Mouse (Mus musculus) fibroblast of lung, adult 2 months (primary cell): ENCODE measurements at regions not wholly inside any gene's neighbourhood (a gene's known extent, or its start where the extent isn't known, plus 50 kb on each side); places are given as distances from the start of the nearest gene placed in this dataset.

Experiments used
- DNase-seq: peaks from one replicate; pipeline ENCODE4 v3.0.0-alpha.2; 2011; ENCODE audit warnings: low read depth

- DNase-seq, result no peak
These were observed 122.6 kb downstream of the Gm12728 start for GRCm38 (mm10) chr4:105912296-105912695.

GRCm38 (mm10) chr4:105914996-105915395 lies 125.3 kb downstream of the Gm12728 start:
- DNase-seq, result no peak

- DNase-seq, result no peak
These were observed 126.6 kb downstream of the Gm12728 start for GRCm38 (mm10) chr4:105916229-105916628.

DNA sequence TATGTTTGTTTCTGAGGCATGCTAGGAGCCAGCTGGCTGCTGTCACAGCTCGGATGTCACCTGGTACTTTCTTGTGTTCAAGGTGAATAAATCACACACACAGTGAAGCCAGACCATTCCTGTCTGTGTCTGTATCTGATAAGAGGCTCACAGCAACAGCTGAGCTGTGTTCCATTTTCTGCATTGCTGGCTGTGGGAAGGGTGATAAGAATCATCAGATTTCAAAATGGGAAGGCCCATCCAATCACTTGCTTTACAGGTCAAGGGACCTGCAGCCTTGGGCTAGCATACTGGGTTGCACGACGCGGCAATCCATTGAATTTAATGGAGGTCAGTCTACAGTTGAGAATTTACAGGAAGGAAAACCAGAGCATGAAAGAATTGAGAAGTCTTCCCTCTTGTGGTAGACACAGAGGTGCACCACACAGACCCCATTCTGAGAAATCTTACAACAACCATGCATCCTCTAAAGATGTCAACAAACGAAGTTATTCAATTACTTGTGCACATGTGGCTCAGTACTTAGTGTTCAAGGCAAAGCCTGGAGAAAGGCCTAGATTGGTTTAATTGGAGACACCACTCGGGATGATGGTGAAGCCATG lies 135.2 kb downstream of the Gm12728 start:
- no peak for DNase-seq

GRCm38 (mm10) chr4:105925506-105925905 lies 135.8 kb downstream of the Gm12728 start:
- no peak for DNase-seq

DNA sequence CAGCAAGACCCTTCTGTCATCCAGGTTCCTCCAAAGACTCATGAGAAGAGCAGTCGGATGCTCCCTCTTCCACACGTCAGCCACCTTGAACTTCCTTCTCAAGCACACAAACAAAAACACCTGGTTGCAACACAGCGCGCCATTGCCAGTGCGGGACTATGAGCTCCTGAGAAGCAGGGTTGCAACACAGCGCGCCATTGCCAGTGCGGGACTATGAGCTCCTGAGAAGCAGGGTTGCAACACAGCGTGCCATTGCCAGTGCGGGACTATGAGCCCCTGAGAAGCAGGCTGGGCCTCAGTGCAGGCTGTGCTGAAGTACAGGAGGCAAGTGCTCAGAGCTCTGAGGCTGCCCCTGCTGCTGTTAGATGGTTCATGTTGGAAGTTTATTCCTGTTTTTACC lies 140.0 kb downstream of the Gm12728 start:
- no peak for DNase-seq

- no peak for DNase-seq
These were observed 145.3 kb downstream of the Gm12728 start for GRCm38 (mm10) chr4:105934971-105935370.

DNA sequence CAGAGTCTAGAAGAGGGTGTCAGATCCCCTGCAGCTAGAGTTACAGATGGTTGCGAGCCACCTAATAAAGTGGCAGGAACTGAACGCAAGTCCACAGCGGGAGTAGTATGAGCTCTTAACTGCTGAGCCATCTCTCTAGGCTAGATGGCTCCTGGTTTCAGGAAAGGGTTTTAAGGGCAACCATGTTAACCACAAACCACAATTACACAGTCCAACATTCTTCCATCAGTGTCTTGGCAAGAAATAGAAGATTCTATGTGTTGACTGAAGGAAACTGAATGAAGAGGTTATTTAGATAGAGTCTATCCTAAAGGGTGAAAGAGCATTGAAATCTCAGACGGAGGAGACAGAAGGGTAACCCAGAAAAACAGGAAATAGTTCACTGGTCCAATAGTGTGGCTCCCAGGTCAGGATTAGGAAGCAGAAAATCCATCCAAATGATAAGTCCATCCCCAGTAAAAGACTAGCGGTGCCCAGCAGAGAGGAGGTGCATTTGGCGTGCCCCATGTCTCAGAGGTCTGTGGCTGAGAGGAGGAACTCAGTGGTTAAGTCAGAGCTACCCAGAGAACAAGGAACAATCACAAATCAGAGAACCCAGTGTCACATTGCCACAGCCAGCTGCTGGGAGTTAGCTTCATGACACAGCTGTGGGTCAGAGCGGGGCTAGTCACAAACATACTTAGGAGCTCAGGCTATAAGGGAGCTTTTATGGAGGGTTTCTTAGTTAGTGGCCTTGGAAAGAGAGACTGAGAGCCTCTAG lies 147.3 kb downstream of the Gm12728 start:
- DNase-seq, result peak; percentile 73

GRCm38 (mm10) chr4:105937587-105937986 lies 147.9 kb downstream of the Gm12728 start:
- DNase-seq, result peak; percentile 50

- DNase-seq, result no peak
These were observed 149.2 kb downstream of the Gm12728 start for GRCm38 (mm10) chr4:105938886-105939285.

DNA sequence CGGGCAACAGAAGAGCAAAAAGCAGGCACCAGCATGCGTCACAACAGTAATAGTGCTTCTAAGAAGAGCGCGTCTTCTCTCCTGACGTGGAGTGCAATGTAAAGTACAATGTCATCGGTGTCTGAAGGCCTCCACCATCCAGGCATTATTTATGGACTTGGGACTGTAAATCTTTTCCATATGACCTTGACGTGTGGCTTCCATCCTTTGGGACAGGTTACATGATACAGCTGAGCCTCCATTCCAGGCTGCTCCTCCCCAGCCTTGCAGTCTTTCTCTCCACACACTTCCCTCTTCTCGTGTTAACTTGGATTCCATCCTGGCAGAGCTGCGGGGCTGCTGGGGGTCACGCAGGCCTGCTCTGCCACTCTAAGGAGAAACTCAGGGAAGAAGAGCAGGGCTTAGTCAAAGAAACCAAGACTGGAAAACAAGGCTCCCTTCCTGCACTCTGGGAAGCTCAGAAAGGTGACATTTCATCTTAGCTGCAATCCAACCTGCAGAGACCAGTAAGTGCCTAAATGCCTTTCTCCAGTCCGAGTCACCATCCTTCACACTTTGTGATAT lies 150.0 kb downstream of the Gm12728 start:
- DNase-seq, result no peak

DNA sequence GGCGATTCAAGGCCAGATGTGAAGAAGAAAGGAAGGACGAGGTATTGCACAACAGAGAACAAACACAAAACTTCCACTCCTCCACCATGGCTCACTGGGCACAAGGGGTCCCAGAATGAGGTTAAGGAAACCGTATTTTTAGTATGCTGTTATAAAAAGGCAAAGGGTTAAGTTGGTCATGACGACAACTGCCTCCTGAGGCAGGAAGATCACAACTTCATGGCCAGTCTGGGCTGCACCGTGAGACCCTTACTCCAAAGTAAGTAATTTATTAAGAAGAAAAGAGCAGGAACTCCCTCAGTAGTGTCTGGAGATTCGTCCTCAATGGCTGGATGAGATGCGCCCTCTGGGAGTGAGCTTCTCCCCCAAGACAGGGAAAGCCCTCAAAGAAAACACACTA lies 151.2 kb downstream of the Gm12728 start:
- no peak for DNase-seq

DNA sequence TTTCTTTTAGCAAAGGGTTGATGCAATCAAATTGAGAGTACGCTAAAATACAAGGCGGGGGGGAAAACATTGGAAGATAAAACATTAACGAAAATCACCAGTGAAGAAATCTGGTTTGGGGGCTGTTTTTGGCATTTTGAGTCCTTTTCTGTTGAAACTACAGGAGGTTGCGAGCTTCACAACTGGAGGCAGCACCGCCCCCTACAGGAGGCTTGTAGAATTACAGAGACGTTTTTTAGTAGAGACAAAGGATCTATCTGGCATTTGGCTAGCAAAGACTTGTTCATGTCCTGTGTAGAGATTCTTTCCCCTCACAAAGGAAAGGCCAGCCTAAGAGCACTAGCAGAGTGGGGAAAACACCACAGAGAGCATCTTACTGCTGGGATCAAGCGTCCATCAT lies 152.1 kb downstream of the Gm12728 start:
- DNase-seq, result no peak

DNA sequence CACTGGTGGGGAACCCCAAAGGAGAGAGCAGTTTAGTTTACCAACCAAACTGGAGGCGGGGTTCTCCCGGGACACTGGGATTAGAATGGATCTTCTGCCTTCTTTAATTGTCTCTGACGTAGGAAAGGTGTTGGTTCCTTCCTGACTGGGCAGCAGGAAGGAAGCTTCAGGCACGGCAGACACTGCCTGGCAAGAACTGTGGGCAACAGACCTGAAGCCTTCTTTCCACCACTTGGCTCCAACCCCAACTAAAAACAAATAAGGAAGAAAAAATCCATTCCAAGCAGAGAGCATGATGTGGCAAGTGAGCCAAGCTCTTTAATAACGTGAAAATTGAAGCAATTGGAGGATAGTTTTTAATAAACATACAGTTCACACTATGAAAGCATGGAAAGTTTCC lies 155.3 kb downstream of the Gm12728 start:
- DNase-seq, result no peak

GRCm38 (mm10) chr4:105945921-105946320 lies 156.3 kb downstream of the Gm12728 start:
- DNase-seq, result no peak

DNA sequence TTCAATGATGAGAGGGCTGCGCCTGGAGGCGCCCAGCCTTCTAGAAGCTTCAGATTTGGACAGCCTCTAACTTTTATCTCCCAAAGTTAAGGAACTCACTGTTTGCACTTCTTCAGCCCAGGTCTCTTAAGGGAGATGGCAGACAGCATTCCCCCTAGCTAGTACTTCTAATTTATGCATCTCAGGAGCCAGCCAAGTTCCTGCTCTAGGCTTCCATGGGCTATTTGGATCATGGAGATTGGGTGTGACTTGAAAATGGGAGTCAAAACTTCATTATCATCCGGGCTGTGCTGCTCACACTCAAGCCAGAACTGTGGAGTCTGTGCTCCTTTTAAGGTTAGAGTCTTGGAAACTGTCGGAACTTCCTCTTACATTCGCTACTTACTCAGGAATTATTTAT lies 158.7 kb downstream of the Gm12728 start:
- DNase-seq, result no peak

GRCm38 (mm10) chr4:105952406-105952805 lies 162.7 kb downstream of the Gm12728 start:
- no peak for DNase-seq

DNA sequence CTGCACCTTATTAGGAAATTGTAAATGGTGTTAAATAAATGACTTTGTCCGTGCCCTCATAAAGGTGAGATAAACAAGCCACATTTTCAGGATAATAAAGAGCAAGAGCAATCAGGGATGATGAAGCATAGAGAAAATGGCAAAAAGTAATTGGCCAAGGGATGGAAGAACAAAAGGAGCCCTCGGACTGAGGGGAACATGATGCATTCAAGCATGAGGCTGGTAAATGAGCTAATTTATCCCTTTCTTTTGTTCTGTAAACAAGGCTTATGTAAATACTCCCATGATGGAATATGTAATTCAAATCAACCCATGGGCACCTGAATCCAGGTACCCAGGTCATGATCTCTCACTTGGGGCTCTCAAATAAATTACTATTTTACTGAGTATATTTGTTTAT lies 166.8 kb downstream of the Gm12728 start:
- no peak for DNase-seq

- DNase-seq, result no peak
These were observed 168.7 kb downstream of the Gm12728 start for GRCm38 (mm10) chr4:105958331-105958730.

DNA sequence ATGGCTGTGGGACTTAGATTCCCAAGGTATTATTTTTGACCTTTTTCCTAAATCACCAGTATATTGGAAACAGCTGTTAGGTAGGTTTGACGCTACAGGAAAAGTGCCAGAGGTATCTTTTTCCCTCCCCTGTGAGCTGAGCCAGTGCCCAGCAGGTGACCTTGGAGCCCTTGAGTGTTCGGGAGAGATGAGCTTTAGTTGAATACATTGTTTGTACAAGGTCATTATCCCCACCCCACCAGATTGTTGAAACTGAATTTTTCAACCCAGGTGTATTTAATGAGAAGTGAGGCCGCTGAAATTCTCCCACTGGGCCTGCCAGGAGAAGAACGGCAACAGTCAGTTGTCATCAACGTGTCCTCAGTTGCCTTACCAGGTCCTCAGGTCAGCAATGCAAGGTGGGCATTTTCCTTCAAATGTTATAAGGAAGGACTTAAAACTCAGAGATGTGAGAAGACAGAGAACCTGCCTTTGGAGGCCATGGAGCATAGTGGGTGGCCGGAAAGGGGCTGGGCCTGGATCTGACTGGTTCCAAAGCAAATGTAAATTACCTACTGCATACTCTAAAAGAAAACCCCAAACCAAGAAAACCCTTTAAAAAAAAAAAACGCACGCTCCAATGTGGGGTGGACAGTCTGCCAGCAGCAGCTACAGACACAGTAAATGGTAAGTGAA lies 172.2 kb downstream of the Gm12728 start:
- no peak for DNase-seq

DNA sequence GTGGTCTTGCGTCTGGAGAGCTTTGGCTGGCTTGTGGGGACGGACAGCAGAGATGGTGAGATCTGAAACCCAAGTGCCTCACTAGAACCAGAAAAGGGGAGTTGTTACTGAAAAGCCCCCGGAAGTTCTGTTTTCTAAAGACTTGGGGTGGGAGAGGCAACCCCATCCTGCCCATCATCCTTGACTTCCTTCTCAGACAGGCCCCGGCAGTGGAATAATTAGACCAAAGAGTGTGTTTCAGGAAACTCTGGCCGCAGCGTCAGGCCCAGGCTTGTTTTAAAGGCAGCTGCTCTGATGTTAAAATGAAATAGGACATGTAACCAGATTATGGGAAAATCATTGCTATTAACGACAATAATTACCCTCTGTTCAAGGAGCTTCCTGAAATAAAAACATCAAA lies 172.9 kb downstream of the Gm12728 start:
- DNase-seq, result no peak

DNA sequence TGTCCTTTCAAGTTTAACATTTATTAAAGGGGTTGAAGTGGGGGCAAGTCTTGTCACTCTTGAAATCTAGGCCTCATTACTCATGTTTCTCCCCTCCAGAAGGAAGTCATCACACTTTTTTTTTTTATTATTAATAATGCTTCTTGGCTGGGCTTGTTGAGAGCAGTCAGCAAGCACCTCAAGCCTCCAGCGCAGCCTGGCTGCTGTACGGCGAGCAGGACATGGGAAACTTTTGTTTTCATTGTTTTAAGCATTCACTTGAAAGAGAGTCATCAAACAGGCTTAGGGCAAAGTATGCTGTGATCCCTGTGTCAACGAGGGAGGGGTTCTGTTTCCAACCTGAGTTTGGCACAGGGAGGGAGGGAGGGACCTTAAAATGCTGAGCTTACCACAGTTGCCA lies 178.7 kb downstream of the Gm12728 start:
- DNase-seq, result peak; percentile 16

DNA sequence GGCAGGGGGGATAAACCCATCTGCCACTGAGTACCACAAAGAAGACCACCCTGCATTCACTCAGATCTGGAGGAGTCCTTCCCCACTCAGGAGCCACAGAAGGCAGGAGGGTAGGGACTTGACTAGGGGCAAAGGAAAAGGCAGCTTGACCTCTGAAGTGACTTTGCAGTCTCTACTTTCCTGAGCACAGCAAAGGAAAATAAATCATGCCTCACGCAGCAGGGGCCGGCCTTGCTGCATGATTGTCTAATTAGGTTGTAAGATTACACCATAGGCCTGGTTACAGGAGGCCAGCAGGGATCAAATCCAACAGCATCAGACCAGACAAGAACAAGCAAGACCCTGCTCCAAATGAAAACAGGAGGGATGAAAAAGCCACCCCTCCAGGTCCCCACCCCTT lies 180.0 kb downstream of the Gm12728 start:
- no peak for DNase-seq
